Mouse (Mus musculus) neural tube, embryonic 11.5 days (tissue): ENCODE results near the gene Efna5. TPM values are rescaled to one million over a fixed set of nuclear protein-coding genes. Genes with fewer than 3 reads are reported as not detected.

Source experiments
- ATAC-seq: fragments of 200-750 bp; cut with Nextera tagmentation; 2 replicates; pipeline ENCODE4 v1.8.0; 2017; ENCODE audit warnings: moderate number of reproducible peaks, mild to moderate bottlenecking, moderate TSS enrichment, moderate library complexity; ENCODE audit not compliant: insufficient read depth, low FRiP score, low TSS enrichment
- DNase-seq: peaks from one replicate; pipeline ENCODE4 v3.0.0-alpha.2; 2015; ENCODE audit warnings: low spot score
- H3K27ac ChIP-seq: fragments of 300-500 bp; sonication (generic); 2 replicates; pipeline ENCODE4 v1.5.1; 2014; ENCODE audit warnings: low read depth, mild to moderate bottlenecking, low read length
- H3K27me3 ChIP-seq: fragments of 300-500 bp; sonication (generic); 2 replicates; pipeline ENCODE4 v1.6.1; 2014; ENCODE audit warnings: mild to moderate bottlenecking, low read length, mixed read lengths; ENCODE audit not compliant: control insufficient read depth, insufficient read depth
- H3K36me3 ChIP-seq: fragments of 300-500 bp; sonication (generic); 2 replicates; pipeline ENCODE4 v1.6.1; 2014; ENCODE audit warnings: mild to moderate bottlenecking, low read length, moderate library complexity, mixed read lengths; ENCODE audit not compliant: control insufficient read depth, insufficient read depth
- H3K4me1 ChIP-seq: fragments of 300-500 bp; sonication (generic); 2 replicates; pipeline ENCODE4 v1.6.1; 2014; ENCODE audit warnings: low read length, mixed read lengths; ENCODE audit not compliant: control insufficient read depth, insufficient read depth
- H3K4me2 ChIP-seq: fragments of 300-500 bp; sonication (generic); 2 replicates; pipeline ENCODE4 v1.6.1; 2014; ENCODE audit warnings: low read depth, mild to moderate bottlenecking, moderate library complexity
- H3K4me3 ChIP-seq: fragments of 300-500 bp; sonication (generic); 2 replicates; pipeline ENCODE4 v1.5.1; 2014; ENCODE audit warnings: low read depth, low read length
- H3K9ac ChIP-seq: fragments of 300-500 bp; sonication (generic); 2 replicates; pipeline ENCODE4 v1.6.1; 2014; ENCODE audit warnings: mild to moderate bottlenecking, low read length
- H3K9me3 ChIP-seq: fragments of 300-500 bp; sonication (generic); 2 replicates; pipeline ENCODE4 v1.6.1; 2016; ENCODE audit warnings: low read length; ENCODE audit not compliant: control insufficient read depth
- WGBS: fragments of 180-500 bp; shearing (Covaris S2); extraction: QIAGEN DNeasy Blood & Tissue Kit; methylation state at CpG from one replicate; pipeline ENCODE4 v1.1.7; 2014; 5-methylcytosine and 5-hydroxymethylcytosine counted together
- polyA plus RNA-seq: library from polyadenylated mRNA; unstranded; fragments of >200 nt; fragmentation: Nextera tagmentation; extraction: Ambion mirVana; gene quantifications from 2 replicates; pipeline ENCODE4 v1.2.1, GENCODE M21; 2014

The Efna5 gene
- polyA plus RNA-seq, 1 experiment from 2014 or later = 40.1 TPM

- no peak overlapping the region for H3K4me3 ChIP-seq
- no peak overlapping the region for H3K27ac ChIP-seq
- H3K9ac ChIP-seq = no peak overlapping the region
- no peaks in the 10 kb centered on the region for H3K36me3 ChIP-seq
- H3K9me3 ChIP-seq = no peaks in the 10 kb centered on the region
- DNase-seq = no peak
- no peak for ATAC-seq
- H3K4me1 ChIP-seq = peaks cover 15% of the 10 kb centered on the region
- 88% methylated on average over 6 of the region's 6 CpGs for WGBS
- H3K4me2 ChIP-seq = no peak overlapping the region
- H3K27me3 ChIP-seq = no peaks in the 10 kb centered on the region
These were observed 143.7 kb downstream of the Efna5 start for GRCm38 (mm10) chr17:62737404-62737803.

GRCm38 (mm10) chr17:62735943-62736342 lies 145.2 kb downstream of the Efna5 start:
- Histone ChIP-seq H3K4me2 (no peak overlapping the region), H3K9ac (no peak overlapping the region), H3K27me3 (no peaks in the 10 kb centered on the region), H3K4me3 (no peak overlapping the region), H3K9me3 (no peaks in the 10 kb centered on the region), H3K36me3 (no peaks in the 10 kb centered on the region), H3K4me1 (peaks cover 15% of the 10 kb centered on the region), H3K27ac (no peak overlapping the region)
- 13% methylated on average over 11 of the region's 11 CpGs for WGBS
- ATAC-seq (peak; percentile 70; the same call in 1 of the 2 replicates), DNase-seq (peak; percentile 33)

- Histone ChIP-seq H3K9me3 (no peaks in the 10 kb centered on the region), H3K27ac (no peak overlapping the region), H3K4me1 (peaks cover 21% of the 10 kb centered on the region), H3K27me3 (no peaks in the 10 kb centered on the region), H3K9ac (no peak overlapping the region), H3K4me3 (no peak overlapping the region), H3K36me3 (no peaks in the 10 kb centered on the region), H3K4me2 (no peak overlapping the region)
- ATAC-seq (no peak), DNase-seq (no peak)
- WGBS = 9% methylated on average over 10 of the region's 10 CpGs
These were observed 146.2 kb downstream of the Efna5 start for GRCm38 (mm10) chr17:62734901-62735300.

GRCm38 (mm10) chr17:62734067-62734466 lies 147.1 kb downstream of the Efna5 start:
- ATAC-seq (no peak), DNase-seq (no peak)
- H3K4me3 ChIP-seq = no peak overlapping the region
- 61% methylated on average over 4 of the region's 4 CpGs for WGBS
- H3K27me3 ChIP-seq = no peaks in the 10 kb centered on the region
- no peaks in the 10 kb centered on the region for H3K9me3 ChIP-seq
- H3K4me1 ChIP-seq = peaks cover 28% of the 10 kb centered on the region
- no peak overlapping the region for H3K9ac ChIP-seq
- H3K36me3 ChIP-seq = no peaks in the 10 kb centered on the region
- no peak overlapping the region for H3K27ac ChIP-seq
- no peak overlapping the region for H3K4me2 ChIP-seq

- Histone ChIP-seq H3K4me3 (no peak overlapping the region), H3K36me3 (no peaks in the 10 kb centered on the region), H3K9ac (no peak overlapping the region), H3K9me3 (no peaks in the 10 kb centered on the region), H3K27ac (no peak overlapping the region), H3K4me1 (peaks cover 23% of the 10 kb centered on the region), H3K27me3 (no peaks in the 10 kb centered on the region), H3K4me2 (no peak overlapping the region)
- WGBS = 66% methylated on average over 10 of the region's 10 CpGs
- ATAC-seq (no peak), DNase-seq (no peak)
These were observed 151.2 kb downstream of the Efna5 start for GRCm38 (mm10) chr17:62729754-62730470.

- DNase-seq = no peak
- WGBS = 50% methylated on average over 10 of the region's 10 CpGs
- Histone ChIP-seq H3K36me3 (no peaks in the 10 kb centered on the region), H3K4me1 (peaks cover 16% of the 10 kb centered on the region), H3K27me3 (no peaks in the 10 kb centered on the region), H3K27ac (no peak overlapping the region), H3K4me3 (no peak overlapping the region), H3K9me3 (no peaks in the 10 kb centered on the region), H3K9ac (no peak overlapping the region), H3K4me2 (no peak overlapping the region)
- ATAC-seq = no peak; the same call in 1 of the 2 replicates
These were observed 152.8 kb downstream of the Efna5 start for GRCm38 (mm10) chr17:62728142-62728917.

GRCm38 (mm10) chr17:62726102-62726501 lies 155.0 kb downstream of the Efna5 start:
- no peaks in the 10 kb centered on the region for H3K27me3 ChIP-seq
- ATAC-seq = no peak
- 89% methylated on average over 5 of the region's 5 CpGs for WGBS

GRCm38 (mm10) chr17:62722962-62723361 lies 158.2 kb downstream of the Efna5 start:
- WGBS = 90% methylated on average over 5 of the region's 5 CpGs
- ATAC-seq = no peak
- H3K27me3 ChIP-seq = no peaks in the 10 kb centered on the region
- no peak overlapping the region for H3K9ac ChIP-seq
- H3K36me3 ChIP-seq = no peaks in the 10 kb centered on the region
- H3K4me1 ChIP-seq = no peaks in the 10 kb centered on the region
- H3K4me2 ChIP-seq = no peak overlapping the region
- no peak for DNase-seq
- no peaks in the 10 kb centered on the region for H3K9me3 ChIP-seq
- no peak overlapping the region for H3K4me3 ChIP-seq
- no peak overlapping the region for H3K27ac ChIP-seq

More at GRCm38 (mm10) chr17:62726102-62726501, 155.0 kb downstream of the Efna5 start:
- no peak for DNase-seq
- no peak overlapping the region for H3K9ac ChIP-seq
- H3K4me3 ChIP-seq = no peak overlapping the region
- H3K4me2 ChIP-seq = no peak overlapping the region
- no peaks in the 10 kb centered on the region for H3K36me3 ChIP-seq
- no peak overlapping the region for H3K27ac ChIP-seq
- H3K4me1 ChIP-seq = peaks cover 16% of the 10 kb centered on the region
- no peaks in the 10 kb centered on the region for H3K9me3 ChIP-seq

- DNase-seq = no peak
- no peak overlapping the region for H3K4me3 ChIP-seq
These were observed 159.5 kb downstream of the Efna5 start for GRCm38 (mm10) chr17:62721595-62721994.

More at GRCm38 (mm10) chr17:62721595-62721994, 159.5 kb downstream of the Efna5 start:
- Histone ChIP-seq H3K36me3 (no peaks in the 10 kb centered on the region), H3K27ac (no peak overlapping the region), H3K4me2 (no peak overlapping the region), H3K9ac (no peak overlapping the region), H3K4me1 (no peaks in the 10 kb centered on the region), H3K9me3 (no peaks in the 10 kb centered on the region), H3K27me3 (no peaks in the 10 kb centered on the region)
- ATAC-seq = no peak
- WGBS = 86% methylated on average over 3 of the region's 3 CpGs
